Mouse (Mus musculus): ENCODE data around the gene Hist1h2ad. TPM values are rescaled to one million over a fixed set of nuclear protein-coding genes. Genes with fewer than 3 reads are reported as not detected.
A peak's percentile ranks its signal among the peaks of the same experiment; 100 is the strongest.
"Not testable (repeated sequence)": the region's sequence is repeated elsewhere in the genome, so short reads cannot be mapped to it uniquely, and the experiment has no call there.

Gene Hist1h2ad
- polyA plus RNA-seq, 1 experiment from 2014 or later, result 4.1 TPM

DNA sequence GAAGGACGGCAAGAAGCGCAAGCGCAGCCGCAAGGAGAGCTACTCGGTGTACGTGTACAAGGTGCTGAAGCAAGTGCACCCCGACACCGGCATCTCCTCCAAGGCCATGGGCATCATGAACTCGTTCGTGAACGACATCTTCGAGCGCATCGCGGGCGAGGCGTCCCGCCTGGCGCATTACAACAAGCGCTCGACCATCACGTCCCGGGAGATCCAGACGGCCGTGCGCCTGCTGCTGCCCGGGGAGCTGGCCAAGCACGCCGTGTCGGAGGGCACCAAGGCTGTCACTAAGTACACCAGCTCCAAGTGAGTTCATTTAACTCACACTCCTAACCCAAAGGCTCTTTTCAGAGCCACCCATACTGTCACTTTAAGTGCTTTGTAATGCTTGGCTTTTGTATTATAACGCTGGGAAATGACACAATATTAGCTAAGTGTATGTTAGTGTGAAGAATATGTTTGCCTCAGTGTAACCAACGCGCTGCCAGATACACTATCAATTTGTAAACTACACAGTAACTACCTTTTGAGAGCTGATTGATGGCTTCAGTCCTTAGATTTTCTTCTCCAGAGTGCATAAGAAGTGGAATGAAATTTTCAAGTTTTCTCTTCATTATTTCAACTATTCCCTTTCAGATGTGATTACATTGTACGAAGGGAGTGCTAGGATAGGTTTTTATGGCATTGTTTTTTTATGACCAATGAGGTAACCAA, 2.5 kb upstream of the Hist1h2ad start:
- peak overlapping the region; percentile 98 for H3K27ac ChIP-seq (replicated peaks)
- peak overlapping the region; percentile 88 for H3K9ac ChIP-seq
- H3K4me2 ChIP-seq, result peak overlapping the region; percentile 81
- ATAC-seq (ENCODE audit: insufficient read depth), result peak; percentile 2
- H3K4me1 ChIP-seq (replicated peaks), result peaks cover 29% of the 10 kb centered on the region
- WGBS (ENCODE audit: insufficient replicate concordance), result 0% methylated on average over 18 of the region's 34 CpGs
- H3K9me3 ChIP-seq (replicated peaks); H3K36me3 ChIP-seq (replicated peaks); H3K27me3 ChIP-seq: not testable (repeated sequence)
- H3K4me3 ChIP-seq (replicated peaks), result peak overlapping the region; percentile 63

DNA sequence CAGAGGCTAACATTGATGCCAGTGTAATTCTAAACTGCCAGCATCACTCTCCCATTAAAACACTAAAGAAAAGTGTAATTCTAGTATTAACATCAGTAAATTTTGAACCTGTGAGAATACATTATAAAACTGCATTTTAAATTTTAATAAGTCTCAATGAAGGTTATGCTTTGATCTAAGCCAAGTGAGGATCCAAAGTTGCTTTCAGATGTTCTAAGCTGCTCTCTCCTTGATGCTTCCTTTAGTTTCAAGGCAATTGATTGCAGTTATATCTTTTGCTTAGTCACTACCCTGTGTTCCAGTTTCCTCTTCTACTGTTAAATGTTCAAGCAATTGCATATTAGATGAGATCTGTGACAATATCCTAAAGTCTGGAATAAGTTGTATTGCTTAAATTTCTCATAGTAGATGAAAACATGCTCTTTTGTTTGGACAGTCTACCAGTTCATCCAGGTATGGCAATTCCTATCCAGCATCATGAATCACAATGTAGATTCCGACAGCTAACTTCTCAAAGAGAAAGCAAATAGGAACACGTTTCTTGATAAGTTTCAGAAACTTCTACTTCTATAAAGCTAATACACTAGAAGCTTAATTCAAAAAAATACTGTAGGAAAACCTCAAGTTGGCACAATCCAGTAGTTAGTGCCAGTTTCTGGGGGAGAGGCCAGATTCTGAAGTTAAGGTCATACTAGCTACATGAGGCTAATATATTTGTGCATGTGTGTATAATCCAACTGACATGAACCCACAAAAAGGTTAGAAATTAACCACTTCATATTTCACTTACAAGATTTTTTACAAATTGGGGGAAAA, 1.8 kb upstream of the Hist1h2ad start:
- Histone ChIP-seq H3K9ac (peak overlapping the region; percentile 88), H3K4me2 (peak overlapping the region; percentile 81), H3K27ac (replicated peaks) (peak overlapping the region; percentile 98), H3K4me1 (replicated peaks) (peaks cover 36% of the 10 kb centered on the region), H3K36me3 (replicated peaks) (no peaks in the 10 kb centered on the region), H3K9me3 (replicated peaks) (no peaks in the 10 kb centered on the region), H3K27me3 (no peaks in the 10 kb centered on the region), H3K4me3 (replicated peaks) (peak overlapping the region; percentile 63)
- 30% methylated on average over 2 of the region's 2 CpGs for WGBS (ENCODE audit: insufficient replicate concordance)
- ATAC-seq (ENCODE audit: insufficient read depth), result no peak

GRCm38 (mm10) chr13:23573034-23573897, 915 bp upstream of the Hist1h2ad start:
- not testable (repeated sequence) for H3K9me3 ChIP-seq (replicated peaks); ATAC-seq (ENCODE audit: insufficient read depth); H3K27me3 ChIP-seq; H3K36me3 ChIP-seq (replicated peaks)
- Histone ChIP-seq H3K4me2 (peak overlapping the region; percentile 81), H3K4me1 (replicated peaks) (peaks cover 36% of the 10 kb centered on the region), H3K9ac (peak overlapping the region; percentile 88), H3K4me3 (replicated peaks) (peak overlapping the region; percentile 63), H3K27ac (replicated peaks) (peak overlapping the region; percentile 98)
- 4% methylated on average over 20 of the region's 20 CpGs for WGBS (ENCODE audit: insufficient replicate concordance)

GRCm38 (mm10) chr13:23574546-23575170, 477 bp downstream of the Hist1h2ad start:
- not testable (repeated sequence) for H3K36me3 ChIP-seq (replicated peaks); H3K9me3 ChIP-seq (replicated peaks); ATAC-seq (ENCODE audit: insufficient read depth); H3K27me3 ChIP-seq
- peak overlapping the region; percentile 45 for H3K9ac ChIP-seq
- WGBS (ENCODE audit: insufficient replicate concordance), result 0% methylated on average over 10 of the region's 39 CpGs
- H3K4me2 ChIP-seq, result peak overlapping the region; percentile 81
- peaks cover 37% of the 10 kb centered on the region for H3K4me1 ChIP-seq (replicated peaks)
- H3K4me3 ChIP-seq (replicated peaks), result peak overlapping the region; percentile 64
- peak overlapping the region; percentile 98 for H3K27ac ChIP-seq (replicated peaks)

- Histone ChIP-seq H3K4me1 (replicated peaks) (peaks cover 37% of the 10 kb centered on the region), H3K27me3 (no peaks in the 10 kb centered on the region), H3K36me3 (replicated peaks) (no peaks in the 10 kb centered on the region), H3K9ac (peak within 1 kb of the TSS; percentile 77), H3K4me2 (peak within 1 kb of the TSS; percentile 77), H3K9me3 (replicated peaks) (no peaks in the 10 kb centered on the region), H3K27ac (replicated peaks) (peak within 1 kb of the TSS; percentile 96), H3K4me3 (replicated peaks) (peak within 1 kb of the TSS; percentile 64)
- peak; percentile 17 for ATAC-seq (ENCODE audit: insufficient read depth)
- under 1% methylated on average over 18 of the region's 18 CpGs for WGBS (ENCODE audit: insufficient replicate concordance)
Observed at GRCm38 (mm10) chr13:23575271-23575851, 1.2 kb downstream of the Hist1h2ad start, which contains the start of gene Hist1h3d. TSS of gene Hist1h3d (plus strand) at chr13:23575763.

- not testable (repeated sequence) for H3K36me3 ChIP-seq (replicated peaks); ATAC-seq (ENCODE audit: insufficient read depth); H3K9me3 ChIP-seq (replicated peaks); H3K27me3 ChIP-seq
- Histone ChIP-seq H3K4me3 (replicated peaks) (peak overlapping the region; percentile 64), H3K4me1 (replicated peaks) (peaks cover 42% of the 10 kb centered on the region), H3K9ac (peak overlapping the region; percentile 77), H3K27ac (replicated peaks) (peak overlapping the region; percentile 96), H3K4me2 (peak overlapping the region; percentile 77)
- WGBS (ENCODE audit: insufficient replicate concordance), result under 1% methylated on average over 14 of the region's 40 CpGs
Observed at GRCm38 (mm10) chr13:23575864-23576313, 1.7 kb downstream of the Hist1h2ad start.

- Histone ChIP-seq H3K27ac (replicated peaks) (peak overlapping the region; percentile 96), H3K9me3 (replicated peaks) (no peaks in the 10 kb centered on the region), H3K4me3 (replicated peaks) (peak overlapping the region; percentile 64), H3K27me3 (no peaks in the 10 kb centered on the region), H3K4me1 (replicated peaks) (peaks cover 47% of the 10 kb centered on the region), H3K9ac (peak overlapping the region; percentile 77), H3K4me2 (peak overlapping the region; percentile 77), H3K36me3 (replicated peaks) (no peaks in the 10 kb centered on the region)
- 6% methylated on average over 7 of the region's 7 CpGs for WGBS (ENCODE audit: insufficient replicate concordance)
- no peak for ATAC-seq (ENCODE audit: insufficient read depth)
Observed at GRCm38 (mm10) chr13:23576351-23576881, 2.2 kb downstream of the Hist1h2ad start.

DNA sequence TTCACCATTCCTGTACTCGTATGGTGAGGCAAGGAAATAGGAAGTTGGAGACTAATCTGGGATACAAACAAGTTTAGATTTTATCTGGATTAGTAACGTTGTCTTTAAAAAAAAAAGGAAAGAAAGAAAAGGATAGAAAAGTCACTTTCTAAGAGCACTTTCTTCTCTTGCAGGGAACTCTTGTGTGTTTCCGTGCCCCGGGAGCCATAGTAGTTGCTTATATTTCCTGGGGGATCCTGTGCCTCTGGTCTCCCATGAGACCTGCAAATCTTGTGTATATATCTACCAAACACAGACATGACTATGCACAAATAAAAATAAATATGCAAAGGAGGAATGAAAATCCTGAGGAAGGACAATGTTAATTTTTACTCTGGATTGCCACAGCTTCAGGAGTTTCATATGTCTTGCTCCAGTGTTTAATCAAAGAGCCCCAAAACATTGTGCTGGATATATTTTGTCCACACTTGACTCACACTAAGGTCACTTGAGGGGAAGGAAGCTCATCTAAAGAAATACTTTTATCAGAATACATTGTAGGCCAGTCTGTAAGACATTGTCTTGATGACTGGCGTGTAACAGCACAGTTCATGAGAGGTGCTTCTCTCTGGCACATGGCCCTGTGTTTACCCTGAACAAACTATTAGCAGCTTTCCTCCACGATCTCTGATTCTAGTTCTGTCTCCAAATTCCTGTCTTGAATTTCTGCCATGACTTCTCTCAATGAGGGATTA, 2.9 kb downstream of the Hist1h2ad start:
- Histone ChIP-seq H3K9ac (peak overlapping the region; percentile 77), H3K36me3 (replicated peaks) (no peaks in the 10 kb centered on the region), H3K27ac (replicated peaks) (peak overlapping the region; percentile 96), H3K4me3 (replicated peaks) (peak overlapping the region; percentile 64), H3K27me3 (no peaks in the 10 kb centered on the region), H3K4me1 (replicated peaks) (peaks cover 52% of the 10 kb centered on the region), H3K4me2 (peak overlapping the region; percentile 77), H3K9me3 (replicated peaks) (no peaks in the 10 kb centered on the region)
- WGBS (ENCODE audit: insufficient replicate concordance), result 29% methylated on average over 6 of the region's 6 CpGs
- ATAC-seq (ENCODE audit: insufficient read depth), result no peak

DNA sequence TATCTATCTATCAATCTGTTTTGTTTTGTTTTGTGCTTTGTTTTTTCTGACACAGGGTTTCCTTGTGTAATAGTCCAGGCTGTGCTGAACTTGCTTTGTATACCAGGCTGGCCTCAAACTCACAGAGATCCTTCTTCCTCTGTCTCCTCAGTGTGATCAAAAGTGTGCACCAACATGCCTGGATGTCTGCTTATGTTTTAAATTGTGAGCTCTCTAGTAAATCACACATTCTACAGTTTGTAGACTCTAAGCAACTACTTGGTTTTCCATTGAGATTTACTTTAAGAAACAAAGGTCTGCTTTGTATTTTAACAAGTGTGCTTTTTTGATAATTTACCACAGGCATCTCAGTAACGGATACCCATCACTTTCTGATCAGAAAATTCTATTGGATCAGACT, 3.7 kb downstream of the Hist1h2ad start:
- H3K4me1 ChIP-seq (replicated peaks), result peaks cover 56% of the 10 kb centered on the region
- 77% methylated on average over 1 of the region's 1 CpGs for WGBS (ENCODE audit: insufficient replicate concordance)
- no peaks in the 10 kb centered on the region for H3K9me3 ChIP-seq (replicated peaks)
- peak overlapping the region; percentile 77 for H3K4me2 ChIP-seq
- H3K9ac ChIP-seq, result peak overlapping the region; percentile 46
- H3K27ac ChIP-seq (replicated peaks), result peak overlapping the region; percentile 96
- no peaks in the 10 kb centered on the region for H3K36me3 ChIP-seq (replicated peaks)
- no peaks in the 10 kb centered on the region for H3K27me3 ChIP-seq
- peak overlapping the region; percentile 27 for H3K4me3 ChIP-seq (replicated peaks)
- ATAC-seq (ENCODE audit: insufficient read depth), result no peak
